Mouse (Mus musculus) layer of hippocampus, adult 18-20 months (tissue): ENCODE results near the gene Speer4a. TPM values are rescaled to one million over a fixed set of nuclear protein-coding genes. Genes with fewer than 3 reads are reported as not detected.
A peak's percentile ranks its signal among the peaks of the same experiment; 100 is the strongest.
"Not testable (repeated sequence)": the region's sequence is repeated elsewhere in the genome, so short reads cannot be mapped to it uniquely, and the experiment has no call there.

Source experiments
- DNase-seq, 2 experiments: peaks; one replicate each; pipeline ENCODE4 v3.0.0; 2022; ENCODE audit warnings: low spot score in 2 of 2
- long read RNA-seq: library from polyadenylated mRNA; stranded (forward); transcript quantifications from one replicate; pipeline ENCODE4 v2.0.0, GENCODE M21; 2021
- total RNA-seq, 2 experiments: library from RNA; stranded (reverse); gene quantifications; 2 replicates each; pipeline ENCODE4 v1.2.3; 2021

The Speer4a gene
- not detected for total RNA-seq
- long read RNA-seq = 0 reads

GRCm38 (mm10) chr5:26039458-26039857 lies at the start of gene Speer4a:
Gene Speer4a (minus strand): TSS chr5:26039558.
- DNase-seq = not testable (repeated sequence)

- not testable (repeated sequence) for DNase-seq
Measured at GRCm38 (mm10) chr5:26079023-26079422, 39.7 kb upstream of the Speer4a start.

GRCm38 (mm10) chr5:26070716-26071115 lies 31.4 kb upstream of the Speer4a start:
- no peak for DNase-seq

- not testable (repeated sequence) for DNase-seq
Measured at GRCm38 (mm10) chr5:26058481-26058880, 19.1 kb upstream of the Speer4a start, which contains the start of gene Gm7347. Gene Gm7347 (minus strand): TSS chr5:26058581.

GRCm38 (mm10) chr5:26022816-26023215 lies 16.5 kb downstream of the Speer4a start, which contains the start of gene Gm5862:
Gene Gm5862 (minus strand): TSS chr5:26022916.
- DNase-seq = not testable (repeated sequence)

- DNase-seq = not testable (repeated sequence)
Measured at GRCm38 (mm10) chr5:26007697-26008096, 31.7 kb downstream of the Speer4a start.

- peak in 1 of 2 experiments; percentile 16 for DNase-seq
Measured at GRCm38 (mm10) chr5:26006937-26007695, 32.2 kb downstream of the Speer4a start.

GRCm38 (mm10) chr5:26004698-26005097 lies 34.7 kb downstream of the Speer4a start, which contains the start of gene Gm1979:
Gene Gm1979 (minus strand): TSS chr5:26004798.
- not testable (repeated sequence) for DNase-seq

- DNase-seq = not testable (repeated sequence)
Measured at GRCm38 (mm10) chr5:25988550-25988949, 50.8 kb downstream of the Speer4a start, which contains the start of gene Gm21698. Gene Gm21698 (minus strand): TSS chr5:25988650.

Other genes with a start within 250 kb of the Speer4a start
- not detected for gene Gm21663, start 97.2 kb downstream of the Speer4a start, total RNA-seq
- gene Gm21671, start 85.1 kb downstream of the Speer4a start, total RNA-seq = not detected
- gene Gm21680, start 66.9 kb downstream of the Speer4a start, total RNA-seq = not detected
- not detected for gene Gm21698, start 50.9 kb downstream of the Speer4a start, total RNA-seq
- gene Gm1979, start 34.8 kb downstream of the Speer4a start, total RNA-seq = under 1 TPM in 1 of 2 experiments, not detected in 1; 0.22 TPM
- gene Gm5862, start 16.6 kb downstream of the Speer4a start, total RNA-seq = not detected
- not detected for gene Gm7347, start 19.0 kb upstream of the Speer4a start, total RNA-seq
- gene Gm10471, start 49.7 kb upstream of the Speer4a start, total RNA-seq = not detected
- gene 5031410I06Rik, start 65.8 kb upstream of the Speer4a start, total RNA-seq = not detected
- not detected for gene Gm10220, start 81.9 kb upstream of the Speer4a start, total RNA-seq
- under 1 TPM; 0.28 to 0.37 TPM for gene Gm7361, start 218.1 kb upstream of the Speer4a start, total RNA-seq